Mouse (Mus musculus) neutrophil, adult 5-6 weeks (primary cell): ENCODE data around the gene Apeh. TPM values are rescaled to one million over a fixed set of nuclear protein-coding genes. Genes with fewer than 3 reads are reported as not detected.

ENCODE experiments used
- total RNA-seq: library from RNA; stranded (forward); fragments of 200-1000 nt; gene quantifications from 2 replicates; pipeline ENCODE4 v1.2.3, GENCODE M21; 2017

The Apeh gene
- total RNA-seq, 1 experiment from 2014 or later, result 74.5 TPM

Other genes starting within 250 kb of the Apeh start
- 178 and 218 TPM in 2 replicates for gene Rbm6, start 221.4 kb downstream of the Apeh start, total RNA-seq
- 18.4 and 20.3 TPM in 2 replicates for gene Mon1a, start 206.5 kb downstream of the Apeh start, total RNA-seq
- gene Mst1r, start 187.7 kb downstream of the Apeh start, total RNA-seq, result 0.25 and 3.0 TPM in 2 replicates
- gene Actl11, start 166.1 kb downstream of the Apeh start, total RNA-seq, result not detected in 2 replicates
- not detected in 2 replicates for gene Camkv, start 158.9 kb downstream of the Apeh start, total RNA-seq
- 1.9 and 5.3 TPM in 2 replicates for gene Traip, start 144.5 kb downstream of the Apeh start, total RNA-seq
- gene Uba7, start 119.1 kb downstream of the Apeh start, total RNA-seq, result 177 and 211 TPM in 2 replicates
- gene Gm20661, start 111.5 kb downstream of the Apeh start, total RNA-seq, result not detected in 2 replicates
- gene Inka1, start 108.7 kb downstream of the Apeh start, total RNA-seq, result 2.9 and 4.2 TPM in 2 replicates
- gene Cdhr4, start 102.1 kb downstream of the Apeh start, total RNA-seq, result 0.98 TPM in 1 of 2 replicates, not detected in the other
- 4.9 TPM in 1 of 2 replicates, not detected in the other for gene Gm20662, start 98.3 kb downstream of the Apeh start, total RNA-seq
- 230 and 268 TPM in 2 replicates for gene Ip6k1, start 92.1 kb downstream of the Apeh start, total RNA-seq
- 11.2 and 13.1 TPM in 2 replicates for gene Gmppb, start 45.4 kb downstream of the Apeh start, total RNA-seq
- 3.6 and 4.5 TPM in 2 replicates for gene Amigo3, start 41.4 kb downstream of the Apeh start, total RNA-seq
- gene Mst1, start 14.2 kb downstream of the Apeh start, total RNA-seq, result not detected in 2 replicates
- gene Rnf123, start 11.3 kb downstream of the Apeh start, total RNA-seq, result 62.7 and 90.3 TPM in 2 replicates
- 0.12 and 0.23 TPM in 2 replicates for gene Bsn, start 95.8 kb upstream of the Apeh start, total RNA-seq
- gene Dag1, start 169.4 kb upstream of the Apeh start, total RNA-seq, result 12.2 and 13.9 TPM in 2 replicates
- gene Nicn1, start 195.8 kb upstream of the Apeh start, total RNA-seq, result 4.3 and 4.4 TPM in 2 replicates
- 5.6 and 7.8 TPM in 2 replicates for gene Amt, start 202.2 kb upstream of the Apeh start, total RNA-seq
- 487 and 547 TPM in 2 replicates for gene Rhoa, start 211.5 kb upstream of the Apeh start, total RNA-seq
- 17.4 and 23.4 TPM in 2 replicates for gene Tcta, start 211.6 kb upstream of the Apeh start, total RNA-seq
- gene Gpx1, start 244.3 kb upstream of the Apeh start, total RNA-seq, result 689 and 756 TPM in 2 replicates